Mouse (Mus musculus): ENCODE measurements around the gene Ets2.
"Not testable (repeated sequence)": the region's sequence is repeated elsewhere in the genome, so short reads cannot be mapped to it uniquely, and the experiment has no call there.

Ets2 gene

DNA sequence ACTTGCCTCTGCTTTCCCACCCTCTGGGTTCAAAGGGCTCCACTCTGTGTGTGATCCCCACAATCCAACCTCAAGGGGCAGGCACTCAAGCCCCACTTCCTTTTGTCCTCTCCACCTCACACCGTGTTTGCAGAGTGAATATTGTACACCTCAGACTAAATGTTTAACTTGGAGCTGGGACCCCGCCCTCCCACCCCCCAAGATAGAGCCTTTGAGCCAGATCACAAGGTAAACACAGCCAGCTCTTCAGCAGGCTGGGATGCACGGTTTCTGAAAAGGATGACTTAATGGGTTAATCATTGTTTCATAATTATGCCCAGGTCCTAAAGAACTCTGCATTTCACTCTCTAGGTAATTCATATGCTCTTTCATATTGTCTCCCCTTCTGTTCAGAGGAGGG lies 2.2 kb upstream of the Ets2 start:
- no peak for DNase-seq (ENCODE audit: low read depth, low spot score)

DNA sequence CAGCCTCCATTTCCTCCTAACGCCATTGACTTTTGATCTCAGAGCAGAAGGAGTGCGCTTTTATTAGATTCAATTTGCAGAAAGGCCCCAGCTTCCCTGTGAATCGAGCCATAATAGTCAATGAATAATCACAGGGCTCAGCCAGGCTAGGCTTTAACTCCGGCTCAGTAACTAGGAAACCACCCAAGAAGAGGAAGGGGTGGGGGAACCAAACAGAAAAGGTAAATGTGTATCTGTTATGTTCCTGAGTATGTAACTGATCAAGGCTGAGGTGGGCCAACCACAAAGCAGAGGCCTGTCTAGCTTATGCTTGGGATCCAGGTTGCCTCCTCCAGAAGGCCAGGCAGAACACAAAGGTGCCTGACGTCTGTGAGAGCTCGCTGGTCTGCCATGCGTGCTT lies 1.7 kb upstream of the Ets2 start:
- DNase-seq (ENCODE audit: low read depth, low spot score): no peak

DNA sequence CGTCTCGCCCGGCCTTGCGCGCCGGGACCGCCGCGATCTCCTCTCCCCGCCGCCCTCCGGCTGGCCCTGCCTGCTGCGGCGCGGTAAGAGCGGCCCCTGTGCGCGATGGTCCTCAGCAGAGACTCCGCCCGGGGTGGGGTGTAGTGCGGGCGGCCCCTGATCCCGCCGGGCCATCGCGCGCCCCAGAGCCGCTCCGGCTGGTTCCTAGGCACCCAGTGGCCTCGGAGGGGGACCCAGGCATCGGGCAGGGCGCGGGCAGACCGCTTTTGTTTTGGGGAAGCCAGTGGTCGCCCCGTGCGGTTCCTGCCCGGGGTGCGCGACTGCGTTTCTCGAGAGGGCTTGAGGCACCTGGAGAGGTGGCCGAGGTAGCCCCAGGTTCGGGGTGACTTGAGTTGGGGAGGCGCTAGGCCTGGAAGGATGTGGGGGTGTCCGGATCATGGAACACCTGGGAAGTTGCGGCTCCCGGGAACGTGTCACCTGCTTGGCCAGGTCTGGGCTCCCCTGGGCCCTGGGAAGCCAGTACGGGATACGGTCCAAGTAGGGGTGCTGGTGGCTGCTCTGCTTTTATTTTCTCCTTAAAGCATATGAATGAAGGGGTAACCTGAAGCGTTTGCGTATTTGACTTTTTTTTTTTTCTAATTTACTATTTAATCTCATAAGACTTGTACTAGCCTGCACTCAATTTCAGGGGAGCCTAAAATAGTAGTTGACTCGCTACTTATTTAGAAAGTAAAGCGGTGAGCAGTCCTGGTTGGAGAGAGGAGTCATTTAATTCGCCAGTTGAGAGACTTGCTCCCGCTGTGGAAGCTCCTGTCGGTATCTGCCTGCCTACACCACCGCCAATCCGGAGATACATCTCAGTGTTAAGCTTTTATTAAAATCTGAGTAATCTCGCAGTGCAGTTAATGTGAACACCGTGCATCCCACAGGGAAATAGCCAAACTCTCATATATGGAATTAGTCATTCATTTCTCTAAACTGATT lies 979 bp downstream of the Ets2 start:
- DNase-seq (ENCODE audit: low read depth, low spot score): peak; percentile 16

GRCm38 (mm10) chr16:95703958-95704357 lies 2.1 kb downstream of the Ets2 start:
- no peak for DNase-seq (ENCODE audit: low read depth, low spot score)

GRCm38 (mm10) chr16:95704662-95705330 lies 2.9 kb downstream of the Ets2 start:
- DNase-seq (ENCODE audit: low read depth, low spot score): no peak

DNA sequence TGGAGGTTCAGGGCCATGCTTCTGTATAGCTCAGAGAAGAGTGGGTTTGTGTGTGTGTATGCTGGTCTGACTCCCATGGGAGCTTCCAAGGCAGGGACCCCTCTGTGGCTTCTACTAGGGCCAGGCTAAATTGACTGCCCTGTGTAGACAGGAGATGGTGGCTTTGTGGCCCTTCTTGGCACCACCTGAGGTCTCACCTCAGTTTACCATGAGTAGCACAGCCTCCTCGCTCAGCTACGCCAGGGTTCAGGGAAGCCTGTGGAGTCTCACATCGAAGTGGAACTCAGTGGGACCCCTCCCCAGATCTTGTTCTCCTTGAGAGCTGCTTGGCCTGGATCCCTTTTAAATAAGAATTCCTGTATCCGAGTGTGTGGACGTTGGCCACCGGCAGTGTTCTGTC lies 3.9 kb downstream of the Ets2 start:
- no peak for DNase-seq (ENCODE audit: low read depth, low spot score)

DNA sequence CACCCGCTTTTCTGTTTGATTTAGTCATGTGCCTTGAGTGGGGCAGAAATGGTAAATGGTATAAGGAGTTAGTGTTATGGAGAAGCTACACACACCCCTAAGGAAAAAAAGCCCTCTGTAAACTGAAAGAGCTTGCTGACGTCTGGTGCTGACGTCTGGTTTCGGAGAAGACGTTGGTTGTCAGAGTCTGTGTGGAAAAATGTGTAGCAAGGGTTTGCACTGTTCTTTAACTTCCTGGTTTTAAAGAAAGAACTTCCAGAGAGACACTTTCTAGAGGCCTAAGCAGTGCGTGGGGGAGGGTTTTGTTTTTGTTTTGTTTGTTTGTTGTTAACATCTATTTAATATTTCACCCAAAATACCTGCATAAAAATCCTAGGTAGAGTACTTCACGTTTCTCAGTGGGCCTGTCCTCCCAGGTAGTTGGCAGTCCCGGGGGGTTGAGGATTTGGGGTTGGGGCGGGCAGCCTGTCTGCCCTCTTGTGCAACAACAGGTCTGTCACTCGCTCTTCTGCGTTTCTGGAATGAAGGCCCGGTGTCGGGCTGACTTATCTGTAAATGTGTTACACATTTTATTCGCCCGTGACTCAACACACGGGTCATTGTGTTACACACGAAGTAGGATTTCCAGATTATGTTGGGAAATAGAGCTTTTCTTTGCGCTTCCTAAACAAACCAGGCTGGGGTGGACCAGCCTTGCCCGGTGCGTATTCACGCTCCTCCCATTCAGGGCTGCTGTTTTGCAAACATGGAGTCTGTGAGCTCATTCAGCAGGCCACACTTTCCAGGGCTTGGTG lies 6.5 kb downstream of the Ets2 start:
- no peak for DNase-seq (ENCODE audit: low read depth, low spot score)

- no peak for DNase-seq (ENCODE audit: low read depth, low spot score)
Measured at GRCm38 (mm10) chr16:95709175-95709574, 7.3 kb downstream of the Ets2 start.

GRCm38 (mm10) chr16:95710129-95710528 lies 8.3 kb downstream of the Ets2 start:
- DNase-seq (ENCODE audit: low read depth, low spot score): no peak

- DNase-seq (ENCODE audit: low read depth, low spot score): no peak
Measured at GRCm38 (mm10) chr16:95712121-95712520, 10.2 kb downstream of the Ets2 start.

DNA sequence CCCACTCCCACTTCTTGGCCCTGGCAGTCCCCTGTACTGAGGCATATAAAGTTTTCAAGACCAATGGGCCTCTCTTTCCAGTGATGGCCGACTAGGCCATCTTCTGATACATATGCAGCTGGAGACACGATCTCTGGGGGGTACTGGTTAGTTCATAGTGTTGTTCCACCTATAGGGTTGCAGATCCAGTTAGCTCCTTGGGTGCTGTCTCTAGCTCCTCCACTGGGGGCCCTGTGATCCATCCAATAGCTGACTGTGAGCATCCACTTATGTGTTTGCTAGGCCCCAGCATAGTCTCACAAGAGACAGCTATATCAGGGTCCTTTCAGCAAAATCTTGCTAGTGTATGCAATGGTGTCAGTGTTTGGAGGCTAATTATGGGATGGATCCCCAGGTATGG lies 11.2 kb downstream of the Ets2 start:
- DNase-seq (ENCODE audit: low read depth, low spot score): not testable (repeated sequence)

DNA sequence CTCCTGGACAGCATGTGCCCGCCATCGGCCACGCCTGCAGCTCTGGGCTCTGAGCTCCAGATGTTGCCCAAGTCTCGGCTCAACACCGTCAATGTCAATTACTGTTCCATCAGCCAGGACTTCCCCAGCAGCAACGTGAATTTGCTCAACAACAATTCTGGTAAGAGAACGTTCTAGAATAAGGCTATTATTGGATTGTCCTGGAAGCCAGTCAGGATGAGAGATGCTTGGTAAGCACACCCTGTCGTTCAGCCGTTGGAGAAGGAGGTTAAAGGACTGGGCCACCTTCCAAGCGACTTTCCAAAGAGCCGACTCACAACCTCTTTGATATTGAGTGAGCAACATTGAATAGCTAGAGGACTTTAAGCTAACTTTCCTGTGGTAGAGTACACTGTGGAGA lies 13.2 kb downstream of the Ets2 start:
- DNase-seq (ENCODE audit: low read depth, low spot score): no peak

DNA sequence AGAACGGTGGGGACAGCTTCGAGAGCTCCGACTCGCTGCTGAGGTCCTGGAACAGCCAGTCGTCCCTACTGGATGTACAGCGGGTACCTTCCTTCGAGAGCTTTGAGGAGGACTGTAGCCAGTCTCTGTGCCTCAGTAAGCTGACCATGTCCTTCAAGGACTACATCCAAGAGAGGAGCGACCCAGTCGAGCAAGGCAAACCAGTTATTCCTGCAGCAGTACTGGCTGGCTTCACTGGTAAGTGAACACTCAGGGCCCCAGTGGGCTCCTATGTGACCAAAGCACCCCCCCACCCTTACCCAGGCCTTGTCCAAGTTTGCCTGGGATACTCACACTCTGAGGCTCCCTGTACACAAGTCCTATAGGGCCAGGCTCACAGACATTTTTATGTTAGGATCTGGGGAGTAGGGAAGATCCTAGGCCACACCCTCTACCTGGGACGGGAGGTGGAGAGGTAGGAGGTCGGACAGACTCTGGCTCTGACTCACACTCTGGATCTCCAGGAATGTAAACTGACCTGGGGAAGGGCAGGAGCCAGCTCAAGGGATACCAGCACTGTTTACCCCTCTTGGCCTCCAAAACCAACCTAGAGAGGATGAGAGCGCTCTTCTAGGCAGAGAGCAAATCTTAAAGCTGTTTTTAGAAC lies 14.3 kb downstream of the Ets2 start:
- DNase-seq (ENCODE audit: low read depth, low spot score): peak; percentile 54

DNA sequence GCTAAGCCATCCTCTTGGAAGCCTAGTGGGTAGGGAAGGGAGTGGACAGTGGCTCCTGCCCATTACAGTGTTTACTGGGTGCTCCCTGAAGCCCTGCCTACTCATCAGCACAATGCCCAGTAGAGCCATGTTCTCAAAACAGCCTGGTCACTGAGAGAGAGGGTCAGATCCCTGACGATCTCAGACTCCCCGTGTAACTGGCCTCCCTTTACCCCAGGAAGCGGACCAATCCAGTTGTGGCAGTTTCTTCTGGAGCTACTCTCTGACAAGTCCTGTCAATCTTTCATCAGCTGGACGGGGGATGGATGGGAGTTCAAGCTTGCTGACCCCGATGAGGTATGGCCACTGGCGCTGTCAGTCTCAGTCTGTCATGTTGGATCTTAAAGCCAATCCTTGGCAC lies 15.8 kb downstream of the Ets2 start:
- DNase-seq (ENCODE audit: low read depth, low spot score): no peak

- DNase-seq (ENCODE audit: low read depth, low spot score): no peak
Measured at GRCm38 (mm10) chr16:95718119-95718518, 16.2 kb downstream of the Ets2 start.

DNA sequence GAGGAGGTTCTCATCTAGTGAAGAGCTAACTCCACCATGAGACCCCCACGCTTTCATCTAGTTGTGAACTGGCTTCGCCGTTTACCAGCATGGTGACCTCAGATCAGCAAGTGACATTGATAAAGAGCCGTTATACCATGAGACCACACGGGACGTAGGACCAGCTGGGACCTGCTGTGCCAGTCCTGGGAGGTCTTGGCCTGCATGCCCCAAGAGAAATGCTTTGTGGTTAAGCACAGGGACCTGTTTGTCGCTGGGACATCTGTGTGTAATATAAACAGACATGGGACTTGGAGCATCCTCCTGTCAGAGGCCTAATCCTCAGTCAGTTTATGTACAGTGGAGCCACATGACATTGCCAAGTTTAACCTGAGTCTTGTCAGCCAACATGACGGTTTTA lies 18.7 kb downstream of the Ets2 start:
- no peak for DNase-seq (ENCODE audit: low read depth, low spot score)

- DNase-seq (ENCODE audit: low read depth, low spot score): no peak
Measured at GRCm38 (mm10) chr16:95724251-95724650, 22.4 kb downstream of the Ets2 start.

DNA sequence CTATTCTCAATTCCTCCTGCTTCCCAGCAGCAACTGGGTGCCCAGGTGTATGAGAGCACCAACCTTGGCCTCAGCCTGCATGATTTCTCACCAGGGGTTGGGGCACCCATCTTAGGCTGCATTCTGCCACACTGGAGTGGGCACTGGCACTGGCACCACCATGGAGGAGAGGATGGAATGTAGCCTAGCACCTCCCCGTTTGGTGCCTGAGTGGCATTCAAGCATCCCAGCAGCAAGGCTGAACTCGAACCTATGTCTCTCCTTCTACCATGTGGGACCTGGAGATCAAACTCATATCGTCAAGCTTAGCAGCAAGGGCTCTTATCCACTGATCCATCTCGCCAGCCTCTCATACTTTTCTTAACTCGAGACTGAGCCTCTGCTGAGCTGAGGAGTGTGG lies 22.9 kb downstream of the Ets2 start:
- DNase-seq (ENCODE audit: low read depth, low spot score): no peak

DNA sequence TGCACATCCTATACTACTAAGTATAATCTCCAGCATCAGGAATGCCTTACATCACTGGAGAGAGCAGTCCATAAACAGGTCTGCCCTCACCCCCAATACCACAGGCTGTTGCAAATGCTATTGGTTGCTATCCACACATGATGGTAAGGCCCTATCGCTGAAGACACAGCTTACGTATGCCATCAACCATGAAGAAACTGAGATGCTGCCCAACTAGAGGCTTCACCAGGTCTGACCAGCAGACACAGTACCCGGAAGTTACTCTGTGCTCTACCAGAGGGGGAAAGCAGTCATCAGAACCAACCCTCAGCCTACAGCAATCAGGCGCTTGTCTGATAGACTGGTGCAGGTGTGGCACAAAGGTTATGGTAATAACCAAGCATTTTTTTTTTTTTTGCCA lies 24.9 kb downstream of the Ets2 start:
- DNase-seq (ENCODE audit: low read depth, low spot score): no peak

- DNase-seq (ENCODE audit: low read depth, low spot score): no peak
Measured at GRCm38 (mm10) chr16:95728453-95729435, 26.9 kb downstream of the Ets2 start.

All from R1 (cell line).